Mouse (Mus musculus): ENCODE measurements at regions not wholly inside any gene's neighbourhood (a gene's known extent, or its start where the extent isn't known, plus 50 kb on each side); places are given as distances from the start of the nearest gene placed in this dataset.

DNA sequence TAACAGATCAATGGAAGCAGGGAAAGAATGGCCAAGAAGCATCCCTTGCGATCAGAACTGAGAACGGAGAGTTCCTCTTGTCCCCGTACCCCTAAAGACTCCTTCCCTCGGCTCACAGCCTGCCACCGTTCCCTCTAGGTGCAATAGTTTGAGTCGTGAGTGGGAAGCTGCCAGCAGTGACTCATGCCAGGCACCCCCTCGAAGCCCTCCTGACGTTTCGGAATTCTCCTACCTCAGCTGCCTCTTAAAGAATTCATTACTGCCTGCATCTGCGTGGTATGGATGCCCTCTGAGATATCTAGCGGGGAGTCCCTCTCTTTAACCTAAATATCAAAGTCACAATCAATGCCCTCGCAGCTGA is 92.2 kb upstream of the Spon1 start:
- TF ChIP-seq CTCF (conservative IDR thresholded peaks at IDR 0.05; ENCODE audit: insufficient read depth, insufficient read length, low read depth, low read length) (no peak), POLR2A (IDR thresholded peaks at IDR 0.05; ENCODE audit: low read depth, low read length) (no peak)
